Mouse (Mus musculus) thymus, postnatal 25 days (tissue): ENCODE results near the gene Rhog.

Experiments
- DNase-seq: peaks from one replicate; pipeline ENCODE4 v3.0.0; 2022

Gene Rhog

DNA sequence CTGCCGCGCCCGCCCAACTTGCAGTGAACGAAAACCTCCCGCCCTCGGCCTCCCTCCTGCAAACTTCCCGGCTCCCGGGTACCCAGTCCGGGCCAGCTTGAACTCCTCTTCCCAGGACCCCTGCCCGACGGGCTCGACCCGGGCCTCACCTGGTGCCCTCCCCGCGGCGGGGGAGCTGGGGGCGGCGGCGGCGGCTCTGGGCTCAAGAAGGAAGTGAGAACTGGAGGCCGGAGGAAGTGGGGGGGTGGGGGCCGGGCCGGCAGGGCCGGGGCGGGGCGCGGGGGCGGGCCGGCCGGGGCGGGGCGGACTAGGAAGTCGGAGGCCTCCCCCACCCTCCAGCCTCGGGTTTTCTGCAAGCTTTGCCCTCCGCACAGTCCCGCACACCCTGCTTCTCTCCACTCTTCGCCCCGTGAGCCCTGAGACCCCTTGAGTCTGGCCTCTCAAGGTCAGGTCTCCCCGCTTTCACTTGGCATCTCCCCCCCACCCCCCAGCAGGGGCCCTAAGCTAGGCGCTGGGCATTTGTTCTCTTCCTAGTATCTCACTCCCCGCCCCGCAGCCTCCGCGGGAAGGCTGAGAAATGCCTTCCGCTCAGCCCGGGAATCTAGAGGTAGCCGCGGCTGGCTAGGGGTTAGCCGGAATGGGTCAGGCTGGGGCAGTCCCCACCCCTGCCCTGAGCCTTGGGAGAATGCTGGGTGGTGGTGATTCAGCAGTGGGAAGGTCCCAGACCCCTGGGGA lies 5.8 kb downstream of the Rhog start:
- DNase-seq = peak; percentile 83

DNA sequence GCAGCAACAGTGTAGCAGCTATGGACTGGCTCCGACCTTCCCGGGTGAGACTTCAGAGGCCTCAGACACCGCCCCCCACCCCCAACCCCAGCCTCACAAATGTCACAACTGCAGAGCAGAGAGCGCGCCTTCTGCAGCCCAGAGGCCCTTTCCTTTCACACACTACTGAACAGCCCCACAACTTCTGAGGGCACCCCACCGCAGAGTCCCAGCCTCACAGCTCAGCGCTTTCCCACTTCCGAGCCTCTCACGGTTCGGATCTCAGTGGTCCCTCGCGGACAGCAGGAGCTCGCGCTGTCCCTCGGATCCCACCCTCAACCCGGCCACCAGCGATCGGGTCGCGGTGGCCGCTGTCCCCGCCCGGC lies 6.3 kb downstream of the Rhog start:
- DNase-seq = peak; percentile 79

DNA sequence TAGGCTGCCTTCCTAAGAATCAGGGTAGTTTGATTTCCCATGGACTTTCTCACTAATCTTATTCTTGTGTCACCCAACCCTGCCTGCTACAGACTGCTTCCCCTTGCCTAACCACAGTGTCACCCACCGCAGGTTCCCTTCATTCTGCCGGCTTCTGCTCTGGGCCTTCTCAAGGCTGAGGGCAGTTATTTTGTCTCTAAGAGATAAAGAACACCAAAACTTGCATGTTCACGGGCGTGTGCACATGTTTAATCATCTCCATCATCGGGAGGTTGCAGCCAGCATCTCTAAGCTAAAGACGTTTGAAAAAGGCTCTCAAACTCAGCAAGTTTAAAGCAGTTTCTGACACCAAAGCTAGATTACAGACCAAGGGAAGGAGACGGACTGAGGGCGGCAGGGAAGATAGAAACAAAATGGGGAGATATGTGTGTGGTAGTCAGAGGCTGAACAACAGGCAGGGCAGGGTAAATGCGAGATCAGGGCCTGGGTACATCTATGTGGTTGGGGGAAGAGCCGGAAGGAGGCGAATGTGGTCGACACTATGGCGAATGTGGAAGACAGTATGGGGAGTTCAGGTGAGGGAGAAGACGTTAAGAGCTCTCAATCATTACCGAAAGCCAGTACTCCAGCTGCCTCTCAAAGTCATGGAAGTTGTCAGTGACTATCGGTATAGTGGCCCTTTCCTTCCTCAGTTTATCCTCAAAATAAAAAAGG lies 7.0 kb downstream of the Rhog start:
- peak; percentile 63 for DNase-seq

GRCm38 (mm10) chr7:102246956-102247797 lies 8.7 kb downstream of the Rhog start:
- DNase-seq = no peak

- DNase-seq = no peak
Observed at GRCm38 (mm10) chr7:102246265-102246664, 9.6 kb downstream of the Rhog start.

DNA sequence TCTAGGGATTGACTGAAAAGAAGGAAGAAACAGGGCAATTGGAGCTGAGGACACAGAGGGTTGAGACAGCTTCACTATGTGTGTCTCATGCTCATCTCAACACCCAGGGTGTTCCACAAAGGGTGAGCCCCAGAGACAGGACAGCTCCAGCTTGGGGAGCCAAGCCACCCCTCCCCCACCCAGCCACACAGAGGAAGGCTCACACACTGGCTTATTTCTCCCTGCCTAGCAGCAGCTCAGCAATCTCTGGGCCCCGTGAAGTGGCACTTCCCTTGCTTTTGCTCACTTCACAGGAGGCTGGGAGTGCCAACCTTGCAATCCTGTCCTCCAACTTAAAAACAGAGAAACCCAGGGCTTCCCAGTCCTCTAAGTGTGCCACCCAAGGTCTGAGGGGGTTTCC lies 10.1 kb downstream of the Rhog start:
- peak; percentile 35 for DNase-seq

- DNase-seq = no peak
Observed at GRCm38 (mm10) chr7:102244782-102245535, 10.9 kb downstream of the Rhog start.

DNA sequence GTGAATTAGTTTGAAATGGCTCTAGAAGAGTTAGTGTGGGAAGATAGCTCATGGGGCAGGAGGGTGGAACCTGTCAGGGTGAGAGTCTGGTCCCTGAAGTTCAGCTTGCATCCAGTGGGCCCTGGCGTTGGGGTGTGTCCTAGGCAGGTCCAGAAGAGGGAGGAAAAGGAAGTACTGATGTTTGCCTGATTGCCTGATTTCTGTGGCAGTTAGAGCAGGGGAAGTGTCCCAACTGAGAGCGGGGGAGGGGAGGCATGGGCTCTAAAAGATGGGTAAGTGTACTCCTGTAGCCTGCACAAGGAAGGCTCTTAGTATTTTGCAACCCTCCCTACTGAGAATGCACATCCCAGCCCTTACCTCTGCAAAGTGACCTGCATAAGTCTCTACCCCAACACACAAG lies 12.0 kb downstream of the Rhog start:
- no peak for DNase-seq

DNA sequence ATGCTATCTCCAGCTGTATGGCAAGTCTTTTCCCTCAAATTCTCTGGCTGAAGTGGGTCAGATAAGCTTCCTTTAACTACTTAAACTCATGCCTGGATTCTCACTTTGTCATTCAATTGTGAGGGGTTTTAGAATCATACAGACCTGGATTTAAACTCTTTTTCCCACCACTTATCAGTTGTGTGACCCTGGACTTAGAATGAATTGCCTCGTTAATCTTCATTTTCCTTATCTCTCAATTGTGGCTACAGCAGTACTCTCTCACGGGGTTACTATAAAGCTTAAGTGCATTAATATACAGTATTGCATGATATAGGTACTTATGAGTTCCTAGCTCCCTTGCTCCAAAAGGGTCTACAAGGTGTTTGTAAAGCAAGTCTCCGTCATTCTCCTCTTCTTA lies 12.9 kb downstream of the Rhog start:
- no peak for DNase-seq

- DNase-seq = no peak
Observed at GRCm38 (mm10) chr7:102242371-102242770, 13.5 kb downstream of the Rhog start.

DNA sequence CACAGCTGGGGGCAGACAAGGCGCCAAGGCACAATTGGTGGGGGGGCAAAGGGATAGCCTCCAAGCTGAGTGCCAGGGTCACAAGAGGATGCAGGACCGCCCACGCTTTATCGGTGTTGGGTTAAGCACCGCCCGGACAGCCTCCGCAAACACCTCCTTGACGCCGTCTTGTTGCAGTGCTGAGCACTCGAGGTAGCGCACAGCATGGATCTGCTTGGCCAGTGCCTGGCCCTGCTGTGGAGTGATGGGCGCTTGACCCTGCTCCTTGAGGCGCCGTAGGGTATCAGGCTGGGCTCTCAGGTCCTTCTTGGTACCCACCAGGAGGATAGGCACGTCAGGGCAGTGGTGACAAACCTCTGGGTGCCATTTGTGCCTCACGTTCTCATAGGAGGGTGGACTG lies 16.3 kb downstream of the Rhog start:
- DNase-seq = no peak

DNA sequence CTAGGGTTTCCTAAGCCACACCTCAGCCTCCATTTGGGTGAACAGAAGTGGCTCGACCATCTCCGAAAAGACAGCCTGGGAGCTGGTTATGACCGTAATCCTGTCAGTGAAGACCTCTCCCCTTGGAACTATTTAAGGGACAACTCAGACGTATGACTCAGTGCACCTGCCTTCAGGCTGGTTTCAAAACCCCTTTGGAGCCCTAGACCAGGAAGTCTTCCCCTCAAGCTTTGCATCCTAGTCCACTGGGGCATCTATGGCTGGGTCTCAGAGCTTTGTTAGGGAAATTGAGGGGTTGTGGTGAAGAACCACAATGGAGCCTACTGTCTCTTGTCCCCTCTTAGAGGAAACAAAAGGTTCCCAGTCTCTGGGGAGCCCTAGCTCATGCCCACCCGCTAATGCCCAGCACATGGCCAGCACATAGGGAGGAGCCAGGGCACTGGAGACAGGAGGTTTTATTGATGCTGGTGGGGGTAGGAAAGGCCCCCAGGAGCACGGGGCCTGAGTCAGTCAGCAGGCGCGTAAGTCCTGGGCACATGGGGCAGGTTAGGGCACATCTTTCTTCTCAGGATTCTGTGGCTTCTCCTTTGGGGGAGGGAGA lies 17.1 kb downstream of the Rhog start:
- no peak for DNase-seq

DNA sequence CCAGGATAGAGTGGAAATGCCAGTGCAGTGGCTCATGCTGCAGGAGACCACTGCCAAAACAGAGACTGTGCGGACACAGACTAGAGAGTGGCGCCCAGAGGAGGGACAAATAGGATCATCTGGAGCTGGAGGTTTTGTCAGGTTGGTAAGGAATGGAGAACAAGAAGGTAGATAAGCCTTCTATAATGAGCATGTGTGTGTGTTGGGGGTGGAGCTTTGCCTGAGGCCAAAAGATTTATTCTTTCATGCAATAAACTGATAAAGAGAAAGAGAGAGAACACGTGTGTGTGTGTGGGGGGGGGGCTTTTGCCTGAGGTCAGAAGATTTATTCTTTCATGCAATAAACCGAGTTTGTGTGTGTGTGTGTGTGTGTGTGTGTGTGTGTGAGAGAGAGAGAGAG lies 22.8 kb downstream of the Rhog start:
- no peak for DNase-seq

GRCm38 (mm10) chr7:102229814-102230213 lies 26.0 kb downstream of the Rhog start:
- no peak for DNase-seq

GRCm38 (mm10) chr7:102228049-102228670 lies 27.7 kb downstream of the Rhog start:
- DNase-seq = no peak

DNA sequence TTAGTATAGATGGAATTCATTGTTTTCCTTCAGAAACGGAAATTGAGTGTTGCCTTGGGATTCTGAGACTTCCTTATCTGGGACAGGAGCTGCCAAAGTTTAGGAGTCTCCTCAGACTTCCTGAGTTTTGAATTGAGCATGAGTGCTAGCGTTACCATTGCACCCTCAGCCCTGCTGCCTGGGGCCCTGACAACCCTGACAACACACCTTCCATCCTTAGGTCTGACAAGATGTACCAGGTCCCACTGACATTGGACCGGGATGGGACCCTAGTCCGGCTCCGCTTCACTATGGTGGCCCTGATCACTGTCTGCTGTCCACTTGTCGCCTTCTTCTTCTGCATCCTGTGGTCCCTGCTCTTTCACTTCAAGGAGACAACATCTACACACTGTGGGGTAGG lies 29.8 kb downstream of the Rhog start:
- no peak for DNase-seq

DNA sequence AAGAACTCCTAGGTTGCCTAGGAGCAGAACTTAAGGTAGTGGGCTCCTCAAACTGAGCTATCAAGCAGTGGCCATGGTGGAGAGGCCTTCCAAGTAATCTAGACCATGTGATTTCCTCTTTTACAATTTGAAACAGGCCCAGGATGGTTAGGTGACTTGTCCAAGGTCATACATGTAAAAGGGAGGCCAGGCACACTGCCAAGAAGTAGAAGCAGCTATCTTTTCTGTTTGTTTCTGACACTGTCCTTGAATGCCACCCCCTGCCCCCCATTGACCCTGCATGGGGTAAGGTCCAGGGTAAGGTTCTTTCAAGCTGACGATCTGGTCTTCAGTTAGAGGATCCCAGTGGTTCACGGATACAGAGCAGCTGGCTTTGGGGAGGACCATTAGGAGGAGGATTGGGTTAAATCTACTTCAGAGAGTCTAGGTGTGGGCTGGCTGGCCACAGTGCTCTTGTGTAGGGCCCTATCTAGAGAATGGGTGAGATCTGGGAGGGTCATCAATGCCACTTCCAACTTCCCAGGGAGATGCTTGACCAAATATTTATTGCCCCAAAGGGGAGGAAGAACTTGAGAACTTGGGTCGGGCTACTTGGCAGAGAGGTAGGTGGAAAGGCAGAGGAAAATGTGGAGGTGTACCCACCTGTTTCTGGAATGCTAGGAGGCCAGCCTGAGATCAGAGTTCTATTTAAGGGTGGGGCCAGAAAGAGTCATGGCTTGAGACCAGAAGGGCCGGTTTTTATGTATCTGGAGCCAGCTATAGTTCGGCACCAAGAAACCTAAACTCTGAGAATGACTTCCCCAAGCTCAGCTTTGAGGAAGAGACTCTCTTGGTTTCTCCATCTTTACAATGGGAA lies 31.7 kb downstream of the Rhog start:
- DNase-seq = no peak

DNA sequence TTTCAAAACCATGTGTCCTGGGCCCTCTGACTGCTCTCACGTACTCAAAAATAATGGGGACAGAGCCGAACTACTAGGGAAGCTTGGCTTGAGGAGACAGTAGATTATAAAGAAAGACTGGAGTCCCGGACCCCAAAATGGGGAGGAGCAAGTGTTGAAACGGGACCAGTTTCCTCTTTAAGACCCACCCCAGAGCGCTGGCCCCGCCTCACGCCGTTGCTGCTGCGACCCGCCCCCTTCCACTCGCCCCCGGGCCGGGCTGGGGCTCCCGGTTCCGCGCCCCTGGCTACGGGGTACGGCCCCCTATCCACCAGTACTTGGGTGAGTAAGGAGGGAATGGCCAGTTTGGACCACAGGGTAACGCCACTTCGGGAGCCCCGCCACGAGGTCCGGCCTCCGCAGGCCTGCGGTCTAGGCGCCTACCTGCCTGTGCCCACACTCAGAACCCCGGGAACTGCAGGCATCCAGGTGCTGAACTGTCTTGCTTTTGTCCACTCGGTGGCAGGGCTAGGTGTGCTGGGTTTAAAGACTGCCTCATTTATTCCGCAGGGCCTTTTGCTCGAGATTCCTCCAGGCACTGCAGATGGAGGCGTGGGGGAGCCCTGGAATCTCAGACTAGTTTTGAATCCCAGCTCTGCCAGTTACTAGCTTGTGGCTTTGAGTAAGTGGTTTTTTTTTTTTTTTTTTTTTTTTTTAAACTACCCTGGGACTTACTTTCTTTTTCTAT lies 32.9 kb downstream of the Rhog start:
- peak; percentile 84 for DNase-seq

DNA sequence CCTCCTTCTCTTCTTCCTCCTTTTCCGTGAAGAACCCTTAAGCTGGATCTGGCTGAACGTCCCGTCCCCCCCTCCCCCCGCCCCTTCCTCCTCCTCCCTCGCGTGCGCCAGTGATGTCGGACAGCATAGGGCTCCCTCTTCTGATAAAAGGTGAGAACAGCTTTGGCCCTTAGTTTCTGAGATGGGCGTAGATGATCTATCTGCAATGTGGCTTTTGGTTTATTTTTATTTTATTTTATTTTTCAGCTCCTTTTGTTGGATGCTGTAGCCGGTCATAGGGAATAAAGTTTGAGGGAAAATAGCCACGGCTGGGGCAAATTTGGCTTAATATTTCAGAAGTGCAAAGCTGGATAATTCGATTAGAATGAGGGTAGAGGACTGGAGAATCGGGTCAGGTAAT lies 33.5 kb downstream of the Rhog start:
- DNase-seq = peak; percentile 40

GRCm38 (mm10) chr7:102221899-102222298 lies 34.0 kb downstream of the Rhog start:
- DNase-seq = no peak
